Mouse (Mus musculus): ENCODE results near the gene Brd3os. TPM values are rescaled to one million over a fixed set of nuclear protein-coding genes. Genes with fewer than 3 reads are reported as not detected.

Brd3os gene
- total RNA-seq, 2 experiments from 2014 or later = 21.6 to 24.3 TPM

Small RNAs within 50 kb of the gene (microRNA-seq; reads per million reads assigned to microRNA genes)
- gene Gm24049 (0 reads per million in 2 experiments), gene Mir7578 (0 reads per million in 2 experiments)

Other genes starting within 250 kb of the Brd3os start
- gene Sardh, start 194.0 kb upstream of the Brd3os start, total RNA-seq (2021) = 1 to 10 TPM; 8.4 to 9.9 TPM
- gene Vav2, start 15.3 kb upstream of the Brd3os start, total RNA-seq (2021) = 1 to 10 TPM; 7.8 to 9.2 TPM
- 10 to 100 TPM; 49.0 to 53.0 TPM for gene Brd3, start 65.3 kb downstream of the Brd3os start, total RNA-seq (2021)
- 10 to 100 TPM; 26.7 to 28.0 TPM for gene Wdr5, start 72.8 kb downstream of the Brd3os start, total RNA-seq (2021)
- gene Rxra, start 234.1 kb downstream of the Brd3os start, total RNA-seq (2021) = 10 to 100 TPM; 31.0 to 35.1 TPM

Data from layer of hippocampus, adult 18-20 months (tissue).